9 mouse cellular contexts compared by ENCODE assay signal in genomic region chr10:87854408-87854807, GRCm38 (mm10). TPM values are rescaled to one million over a fixed set of nuclear protein-coding genes. Genes with fewer than 3 reads are reported as not detected.
DNase-seq lines count a peak whose midpoint lies in the region; ATAC-seq and TF ChIP-seq lines count a peak whose summit lies in the region.
"Had no signal": no experiment of that assay in that cellular context is flagged by ENCODE, and none has a peak within 500 bp of the region (broad histone marks: within the 10 kb centered on the region; RNA-seq: fewer than 3 reads in every experiment).

No protein-coding gene starts in this region.

- no peaks in the 10 kb centered on the region for H3K9me3 ChIP-seq in heart, embryonic 10.5 days
- H3K9me3 ChIP-seq in forebrain, postnatal 0 days (ENCODE audit: low read length) = no peaks in the 10 kb centered on the region
- H3K9me3 ChIP-seq: hindbrain, embryonic 15.5 days had no signal

- H3K4me3 ChIP-seq in heart, embryonic 10.5 days = no peak overlapping the region
- H3K4me3 ChIP-seq in C2C12 (ENCODE audit: insufficient read depth, poor library complexity, severe bottlenecking) = no peak overlapping the region
- no peak overlapping the region for H3K4me3 ChIP-seq in forebrain, postnatal 0 days (ENCODE audit: low read depth, low read length)
- H3K4me3 ChIP-seq: hindbrain, embryonic 15.5 days had no signal

- peak; percentile 8 for TF ChIP-seq CTCF in C2C12 (IDR thresholded peaks at IDR 0.05; ENCODE audit: control insufficient read depth, insufficient read depth, insufficient read length)
- peak; percentile 66 for TF ChIP-seq CTCF in forebrain, postnatal 0 days (IDR thresholded peaks at IDR 0.05; ENCODE audit: low read depth)

- no peak overlapping the region for H3K9ac ChIP-seq in forebrain, postnatal 0 days
- H3K9ac ChIP-seq: hindbrain, embryonic 15.5 days had no signal

- H3K4me1 ChIP-seq in heart, embryonic 10.5 days = peaks cover 41% of the 10 kb centered on the region
- 0 out of 2 replicates have a peak, but pooled peaks cover 6% of the 10 kb centered on the region for H3K4me1 ChIP-seq in forebrain, postnatal 0 days (ENCODE audit: insufficient read depth)

- H3K79me3 ChIP-seq in C2C12 (ENCODE audit: low read depth) = no peaks in the 10 kb centered on the region

- no peak overlapping the region for H3ac ChIP-seq in C2C12 (ENCODE audit: control insufficient read depth, insufficient read length, low read depth)

- no peak; the same call in 1 of the 2 replicates for ATAC-seq in forebrain, postnatal 0 days

- no peaks in the 10 kb centered on the region for H3K36me3 ChIP-seq in heart, embryonic 10.5 days
- no peaks in the 10 kb centered on the region for H3K36me3 ChIP-seq in C2C12 (ENCODE audit: control insufficient read depth, insufficient read depth)
- H3K36me3 ChIP-seq in forebrain, postnatal 0 days (ENCODE audit: insufficient read depth) = no peaks in the 10 kb centered on the region
- H3K36me3 ChIP-seq: hindbrain, embryonic 15.5 days had no signal

- no peaks in the 10 kb centered on the region for H3K79me2 ChIP-seq in C2C12 (ENCODE audit: control insufficient read depth, insufficient read depth)

- DNase-seq in heart, adult 18-20 months = peak; percentile 38 to 91
- no peak for DNase-seq in heart, embryonic 10.5 days (ENCODE audit: low spot score)
- peak; percentile 58 for DNase-seq in brain, adult 2 months (ENCODE audit: low read depth, low spot score)
- peak; percentile 65 for DNase-seq in forebrain, postnatal 0 days
- DNase-seq in large intestine, adult 2 months (ENCODE audit: low read depth, low spot score) = peak; percentile 24
- DNase-seq in lung, postnatal 14 days = peak; percentile 74
- DNase-seq in spleen, postnatal 4 days (ENCODE audit: low spot score in 2 of 2) = peak; percentile 34 to 74

- H3K27ac ChIP-seq in heart, embryonic 10.5 days = no peak overlapping the region
- H3K27ac ChIP-seq in forebrain, postnatal 0 days (ENCODE audit: low read depth, low read length) = no peak overlapping the region
- H3K27ac ChIP-seq: hindbrain, embryonic 15.5 days had no signal

- H3K4me2 ChIP-seq in forebrain, postnatal 0 days (ENCODE audit: low read depth) = no peak overlapping the region
- H3K4me2 ChIP-seq: hindbrain, embryonic 15.5 days had no signal

- WGBS in heart, embryonic 10.5 days = 6% methylated on average over 5 of the region's 5 CpGs
- 1% methylated on average over 5 of the region's 5 CpGs for WGBS in forebrain, postnatal 0 days
- 2% methylated on average over 5 of the region's 5 CpGs for WGBS in large intestine, adult 2 months

- H3K27me3 ChIP-seq in heart, embryonic 10.5 days (ENCODE audit: insufficient read depth, poor library complexity, severe bottlenecking) = no peaks in the 10 kb centered on the region
- H3K27me3 ChIP-seq in C2C12 (ENCODE audit: control insufficient read depth, insufficient read depth, insufficient read length) = no peaks in the 10 kb centered on the region
- no peaks in the 10 kb centered on the region for H3K27me3 ChIP-seq in forebrain, postnatal 0 days (ENCODE audit: insufficient read depth, low read length)

TF ChIP-seq in C2C12, 6 proteins besides CTCF, POLR2A, EP300 and RAD21:
- TF ChIP-seq MYOD1 (IDR thresholded peaks at IDR 0.05; ENCODE audit: control insufficient read depth, insufficient read length, low read depth) (no peak), MYOG (IDR thresholded peaks at IDR 0.05; ENCODE audit: control insufficient read depth, extremely low read depth, insufficient read length) (no peak), USF1 (IDR thresholded peaks at IDR 0.05; ENCODE audit: low read depth) (no peak), MAX (IDR thresholded peaks at IDR 0.05) (no peak), CEBPB (IDR thresholded peaks at IDR 0.05; ENCODE audit: low read depth) (no peak), FOSL1 (IDR thresholded peaks at IDR 0.05; ENCODE audit: insufficient read depth, low read length, poor library complexity, severe bottlenecking) (no peak)

RNA-seq across cellular contexts. Expression of gene Igf1, which starts 3.7 kb away (rescaled TPM):
- total RNA-seq in heart, adult 18-20 months (2021) = 10 to 100 TPM; 11.2 to 13.4 TPM
- polyA plus RNA-seq in heart, embryonic 10.5 days (2016; fragmentation: Nextera tagmentation; extraction: Ambion mirVana) = 22.8 and 24.1 TPM in 2 replicates
- polyA plus RNA-seq in C2C12 (2012; fragmentation: generic; extraction: Trizol) = 0.05 TPM
- 9.3 and 11.5 TPM in 2 replicates for total RNA-seq in forebrain, postnatal 0 days (2014; rRNA removed)
- polyA plus RNA-seq in forebrain, postnatal 0 days (2015; fragmentation: Nextera tagmentation; extraction: Ambion mirVana) = 8.4 and 10.9 TPM in 2 replicates
- 6.6 and 14.2 TPM in 2 replicates for polyA plus RNA-seq in large intestine, adult 2 months (2012; rRNA removed)
